Mouse (Mus musculus): ENCODE results near the gene 4930502E18Rik. TPM values are rescaled to one million over a fixed set of nuclear protein-coding genes. Genes with fewer than 3 reads are reported as not detected.

4930502E18Rik gene
- total and polyA plus RNA-seq, 3 experiments = 0.26 TPM; not detected in 2

DNA sequence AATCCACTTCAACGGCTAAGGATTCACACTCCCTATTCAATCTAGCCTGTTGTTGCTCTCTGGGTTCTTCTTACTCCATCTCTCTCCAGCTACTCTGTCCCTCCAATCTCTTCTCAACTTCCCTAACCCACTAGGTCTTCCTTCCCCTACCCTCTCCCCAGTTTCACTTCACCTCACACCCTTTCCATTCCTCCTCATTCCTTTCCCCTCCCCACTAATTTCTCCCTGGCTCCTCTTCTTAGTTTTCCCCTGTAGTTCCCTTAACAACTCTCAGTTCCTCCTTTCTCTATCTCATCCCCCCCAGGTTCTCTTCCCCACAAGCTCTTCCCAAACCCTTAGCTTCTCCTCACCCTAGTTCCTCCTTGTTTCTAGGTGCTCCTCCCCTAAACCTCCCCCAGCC, 28.2 kb downstream of the 4930502E18Rik start:
- in situ Hi-C loops (cut with MboI; ENCODE audit: low pct_ligation_motif_present, low pct_unique_long_range_greater_than_20kb, low sequenced_read_pairs) = no loop called here

DNA sequence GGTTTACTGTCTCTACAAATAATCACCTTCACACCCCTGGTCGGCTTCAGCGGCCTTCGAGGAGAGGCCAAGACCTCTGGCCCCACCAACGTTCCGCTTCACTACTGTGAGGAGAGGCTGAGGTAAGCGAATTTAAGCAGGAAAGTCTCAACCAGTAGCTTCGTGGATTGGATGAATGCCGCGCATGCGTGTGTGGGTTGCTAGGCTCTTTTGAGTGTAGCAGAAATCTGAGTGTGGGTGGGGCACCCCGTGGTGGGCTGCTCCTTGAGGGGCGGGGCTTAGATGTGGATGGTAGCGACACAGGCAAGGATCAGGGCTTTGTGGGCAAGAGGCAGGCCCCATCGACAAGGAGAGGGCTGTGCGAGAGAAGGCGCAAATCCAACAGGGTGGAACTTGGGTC, 33.1 kb downstream of the 4930502E18Rik start, which contains the start of gene 1700013H16Rik:
Gene 1700013H16Rik (minus strand): TSS at position 96 of the 400 bp plus-strand sequence.
- H3K9me3 ChIP-seq (replicated peaks; ENCODE audit: low read length) = peaks cover 5% of the 10 kb centered on the region
- in situ Hi-C loops (cut with MboI; ENCODE audit: low pct_ligation_motif_present, low pct_unique_long_range_greater_than_20kb, low sequenced_read_pairs) (no loop called here), dilution Hi-C loops (cut with MboI; ENCODE audit: extremely low pct_ligation_motif_present, extremely low pct_unique_long_range_greater_than_20kb, low sequenced_read_pairs) (no loop called here)
- no peak within 1 kb of the TSS for H3K27ac ChIP-seq (ENCODE audit: insufficient read depth, low read depth)
- H3K27me3 ChIP-seq (replicated peaks) = no peaks in the 10 kb centered on the region
- H3K79me2 ChIP-seq (replicated peaks; ENCODE audit: control insufficient read depth, extremely low read depth, insufficient read depth, poor library complexity, severe bottlenecking) = no peaks in the 10 kb centered on the region
- no peaks in the 10 kb centered on the region for H3K36me3 ChIP-seq (replicated peaks in 1 of 2; ENCODE audit: control insufficient read depth in 1 of 2, insufficient read depth in 1 of 2, low read length in 1 of 2)
- H3K4me3 ChIP-seq (replicated peaks in 1 of 3; ENCODE audit: low read depth in 2 of 3, low read length in 2 of 3, poor library complexity in 1 of 3) = no peak within 1 kb of the TSS
- no peak within 1 kb of the TSS for H3K9ac ChIP-seq (ENCODE audit: insufficient read depth, low read depth)
- no peak within 1 kb of the TSS for H3K4me2 ChIP-seq (ENCODE audit: insufficient read depth, low read depth, poor library complexity, severe bottlenecking)
- DNase-seq (ENCODE audit: extremely low read depth) = no peak
- no peaks in the 10 kb centered on the region; a peak in 1 of 4 replicates for H3K4me1 ChIP-seq (ENCODE audit: control insufficient read depth in 1 of 2, insufficient read depth in 2 of 2)
- TF ChIP-seq SIN3A (IDR thresholded peaks at IDR 0.05; ENCODE audit: low read length) (no peak), ZMIZ1 (IDR thresholded peaks at IDR 0.05; ENCODE audit: low read depth, low read length) (no peak), NRF1 (IDR thresholded peaks at IDR 0.05; ENCODE audit: low read depth, low read length) (no peak), NELFE (IDR thresholded peaks at IDR 0.05; ENCODE audit: low read depth, low read length) (no peak), KAT2A (IDR thresholded peaks at IDR 0.05; ENCODE audit: insufficient replicate concordance, low read length) (no peak), ZNF384 (IDR thresholded peaks at IDR 0.05; ENCODE audit: low read depth, low read length) (no peak), TBP (conservative IDR thresholded peaks at IDR 0.05; ENCODE audit: low read depth, low read length) (no peak), ELF1 (IDR thresholded peaks at IDR 0.05; ENCODE audit: low read depth, low read length) (no peak), POLR2A (IDR thresholded peaks at IDR 0.05; ENCODE audit: low read depth, low read length) (no peak), RAD21 (IDR thresholded peaks at IDR 0.05; ENCODE audit: low read depth, low read length) (no peak), UBTF (IDR thresholded peaks at IDR 0.05; ENCODE audit: low read depth, low read length) (no peak), MYC (IDR thresholded peaks at IDR 0.05; ENCODE audit: low read depth, low read length) (no peak), GABPA (IDR thresholded peaks at IDR 0.05; ENCODE audit: insufficient replicate concordance, low read depth, low read length) (no peak)

More for the DNA sequence above, 28.2 kb downstream of the 4930502E18Rik start:
- TF ChIP-seq TBP (conservative IDR thresholded peaks at IDR 0.05; ENCODE audit: low read depth, low read length) (no peak), GABPA (IDR thresholded peaks at IDR 0.05; ENCODE audit: insufficient replicate concordance, low read depth, low read length) (no peak), RCOR1 (conservative IDR thresholded peaks at IDR 0.05; ENCODE audit: low read depth, low read length) (no peak), KAT2A (IDR thresholded peaks at IDR 0.05; ENCODE audit: insufficient replicate concordance, low read length) (no peak), UBTF (IDR thresholded peaks at IDR 0.05; ENCODE audit: low read depth, low read length) (no peak), NELFE (IDR thresholded peaks at IDR 0.05; ENCODE audit: low read depth, low read length) (no peak), NRF1 (IDR thresholded peaks at IDR 0.05; ENCODE audit: low read depth, low read length) (no peak), JUND (conservative IDR thresholded peaks at IDR 0.05; ENCODE audit: low read depth, low read length) (no peak), MEF2A (IDR thresholded peaks at IDR 0.05; ENCODE audit: borderline replicate concordance, low read depth, low read length) (no peak), USF2 (conservative IDR thresholded peaks at IDR 0.05; ENCODE audit: low read depth, low read length) (no peak), BHLHE40 (IDR thresholded peaks at IDR 0.05; ENCODE audit: low read depth, low read length) (no peak), RAD21 (IDR thresholded peaks at IDR 0.05; ENCODE audit: low read depth, low read length) (no peak), ZC3H11A (IDR thresholded peaks at IDR 0.05; ENCODE audit: low read depth, low read length) (no peak)
- Histone ChIP-seq H3K36me3 (replicated peaks in 1 of 2; ENCODE audit: control insufficient read depth in 1 of 2, insufficient read depth in 1 of 2, low read length in 1 of 2) (no peaks in the 10 kb centered on the region), H3K27me3 (replicated peaks) (no peaks in the 10 kb centered on the region), H3K4me2 (ENCODE audit: insufficient read depth, low read depth, poor library complexity, severe bottlenecking) (no peak overlapping the region), H3K79me2 (replicated peaks; ENCODE audit: control insufficient read depth, extremely low read depth, insufficient read depth, poor library complexity, severe bottlenecking) (no peaks in the 10 kb centered on the region), H3K9me3 (replicated peaks; ENCODE audit: low read length) (peaks cover 5% of the 10 kb centered on the region), H3K9ac (ENCODE audit: insufficient read depth, low read depth) (no peak overlapping the region), H3K4me1 (ENCODE audit: control insufficient read depth in 1 of 2, insufficient read depth in 2 of 2) (no peaks in the 10 kb centered on the region; a peak in 1 of 4 replicates), H3K27ac (ENCODE audit: insufficient read depth, low read depth) (no peak overlapping the region), H3K4me3 (replicated peaks in 1 of 3; ENCODE audit: low read depth in 2 of 3, low read length in 2 of 3, poor library complexity in 1 of 3) (no peak overlapping the region)
- dilution Hi-C loops (cut with MboI; ENCODE audit: extremely low pct_ligation_motif_present, extremely low pct_unique_long_range_greater_than_20kb, low sequenced_read_pairs) = no loop called here
- no peak for DNase-seq (ENCODE audit: extremely low read depth)

Measured in CH12.LX (cell line).